Comparison of ENCODE assay signal across 31 mouse cellular contexts in genomic region chr15:27207446-27207845, GRCm38 (mm10).
DNase-seq lines count a peak whose midpoint lies in the region; ATAC-seq and TF ChIP-seq lines count a peak whose summit lies in the region.
"Had no signal": no experiment of that assay in that cellular context is flagged by ENCODE, and none has a peak within 500 bp of the region (broad histone marks: within the 10 kb centered on the region; RNA-seq: fewer than 3 reads in every experiment).

No protein-coding gene starts in this region.

- H3K27me3 ChIP-seq in forebrain, embryonic 14.5 days (replicated peaks; ENCODE audit: control insufficient read depth, insufficient read depth, low read length) = no peaks in the 10 kb centered on the region
- H3K27me3 ChIP-seq in forebrain, postnatal 0 days (ENCODE audit: insufficient read depth, low read length) = no peaks in the 10 kb centered on the region
- no peaks in the 10 kb centered on the region for H3K27me3 ChIP-seq in hindbrain, embryonic 15.5 days
- H3K27me3 ChIP-seq in hindbrain, embryonic 11.5 days (ENCODE audit: control insufficient read depth, insufficient read depth, low read length) = no peaks in the 10 kb centered on the region
- H3K27me3 ChIP-seq: CH12.LX; embryonic facial prominence, embryonic 15.5 days; heart, embryonic 15.5 days; limb, embryonic 13.5 days; lung, embryonic 15.5 days; neural tube, embryonic 12.5 days had no signal

- 78% methylated on average over 11 of the region's 11 CpGs for WGBS in forebrain, embryonic 14.5 days
- 65% methylated on average over 11 of the region's 11 CpGs for WGBS in forebrain, postnatal 0 days
- WGBS in hindbrain, embryonic 15.5 days = 71% methylated on average over 11 of the region's 11 CpGs
- 73% methylated on average over 11 of the region's 11 CpGs for WGBS in hindbrain, embryonic 11.5 days

- H3K36me3 ChIP-seq in forebrain, embryonic 14.5 days (ENCODE audit: control insufficient read depth, insufficient read depth, low read length) = no peaks in the 10 kb centered on the region
- H3K36me3 ChIP-seq in forebrain, postnatal 0 days (ENCODE audit: insufficient read depth) = no peaks in the 10 kb centered on the region
- no peaks in the 10 kb centered on the region for H3K36me3 ChIP-seq in hindbrain, embryonic 15.5 days
- no peaks in the 10 kb centered on the region for H3K36me3 ChIP-seq in hindbrain, embryonic 11.5 days (ENCODE audit: control insufficient read depth, insufficient read depth, low read length)
- H3K36me3 ChIP-seq: embryonic facial prominence, embryonic 10.5 days; embryonic facial prominence, embryonic 15.5 days; heart, embryonic 10.5 days; heart, embryonic 15.5 days; limb, embryonic 13.5 days; lung, embryonic 15.5 days; midbrain, embryonic 10.5 days; neural tube, embryonic 12.5 days had no signal

- H3K4me3 ChIP-seq in forebrain, embryonic 14.5 days (ENCODE audit: low read depth, low read length) = no peak overlapping the region
- H3K4me3 ChIP-seq in forebrain, postnatal 0 days (ENCODE audit: low read depth, low read length) = no peak overlapping the region
- H3K4me3 ChIP-seq in hindbrain, embryonic 15.5 days = no peak overlapping the region
- H3K4me3 ChIP-seq in hindbrain, embryonic 11.5 days (ENCODE audit: low read depth, low read length) = no peak overlapping the region
- H3K4me3 ChIP-seq: embryonic facial prominence, embryonic 10.5 days; embryonic facial prominence, embryonic 15.5 days; heart, embryonic 10.5 days; heart, embryonic 15.5 days; limb, embryonic 13.5 days; lung, embryonic 15.5 days; midbrain, embryonic 10.5 days; myocyte; neural tube, embryonic 12.5 days had no signal

- no peak overlapping the region for H3K9ac ChIP-seq in forebrain, embryonic 14.5 days (ENCODE audit: low read length)
- no peak overlapping the region for H3K9ac ChIP-seq in forebrain, postnatal 0 days
- H3K9ac ChIP-seq in hindbrain, embryonic 15.5 days = no peak overlapping the region
- no peak overlapping the region for H3K9ac ChIP-seq in hindbrain, embryonic 11.5 days (ENCODE audit: low read depth, low read length)
- H3K9ac ChIP-seq: embryonic facial prominence, embryonic 15.5 days; heart, embryonic 15.5 days; limb, embryonic 13.5 days; lung, embryonic 15.5 days; neural tube, embryonic 12.5 days had no signal

- no peak for TF ChIP-seq POLR2A in brain, embryonic 14.5 days (IDR thresholded peaks at IDR 0.05; ENCODE audit: borderline replicate concordance, extremely low read depth, insufficient read depth, insufficient read length, poor library complexity, severe bottlenecking)

- peak; percentile 32; the same call in 1 of the 2 replicates for ATAC-seq in forebrain, embryonic 14.5 days
- ATAC-seq in forebrain, postnatal 0 days = no peak
- 0 out of 2 replicates have a peak, but pooled peaks have one; percentile 38 for ATAC-seq in hindbrain, embryonic 15.5 days (ENCODE audit: low FRiP score, low read depth)
- no peak for ATAC-seq in hindbrain, embryonic 11.5 days (ENCODE audit: low FRiP score)
- ATAC-seq: inflammation-experienced regulatory T-cells, adult 6 months; midbrain, embryonic 16.5 days had no signal

- no peak overlapping the region for H3K27ac ChIP-seq in forebrain, embryonic 14.5 days (ENCODE audit: low read depth, low read length)
- no peak overlapping the region for H3K27ac ChIP-seq in forebrain, postnatal 0 days (ENCODE audit: low read depth, low read length)
- H3K27ac ChIP-seq in hindbrain, embryonic 15.5 days (replicated peaks) = no peak overlapping the region
- no peak overlapping the region for H3K27ac ChIP-seq in hindbrain, embryonic 11.5 days (ENCODE audit: low read depth, low read length)
- H3K27ac ChIP-seq: embryonic facial prominence, embryonic 10.5 days; embryonic facial prominence, embryonic 15.5 days; heart, embryonic 10.5 days; heart, embryonic 15.5 days; limb, embryonic 13.5 days; lung, embryonic 15.5 days; midbrain, embryonic 10.5 days; neural tube, embryonic 12.5 days had no signal

- DNase-seq in cerebellum, postnatal 10 days = peak; percentile 64 to 72
- no peak for DNase-seq in cerebellum, adult 11-12 months
- DNase-seq in forebrain, embryonic 14.5 days (ENCODE audit: low spot score) = peak; percentile 8
- no peak for DNase-seq in forebrain, postnatal 0 days
- no peak for DNase-seq in hindbrain, embryonic 11.5 days (ENCODE audit: low spot score)
- DNase-seq in brain, embryonic 14.5 days (ENCODE audit: low read depth) = peak; percentile 41
- DNase-seq: adrenal gland, adult 8-10 months; cerebellum, adult 11 months; cerebellum, postnatal 36 days; gastrocnemius, postnatal 14 days; heart, postnatal 36 days; kidney, adult 11 months; kidney, postnatal 14 days; layer of hippocampus, adult 9-11 months; right cerebral cortex, adult 18-20 months; spleen, adult 18-20 months; thymus, postnatal 14 days had no signal

- H3K4me1 ChIP-seq in forebrain, embryonic 14.5 days (ENCODE audit: control insufficient read depth, insufficient read depth, low read length) = no peaks in the 10 kb centered on the region
- H3K4me1 ChIP-seq in forebrain, postnatal 0 days (ENCODE audit: insufficient read depth) = no peaks in the 10 kb centered on the region
- no peaks in the 10 kb centered on the region for H3K4me1 ChIP-seq in hindbrain, embryonic 15.5 days (replicated peaks)
- H3K4me1 ChIP-seq in hindbrain, embryonic 11.5 days (replicated peaks; ENCODE audit: control insufficient read depth, insufficient read depth, low read length) = no peaks in the 10 kb centered on the region
- H3K4me1 ChIP-seq: embryonic facial prominence, embryonic 10.5 days; embryonic facial prominence, embryonic 15.5 days; limb, embryonic 13.5 days; midbrain, embryonic 10.5 days; neural tube, embryonic 12.5 days had no signal

- no peak for TF ChIP-seq CTCF in forebrain, postnatal 0 days (IDR thresholded peaks at IDR 0.05; ENCODE audit: low read depth)
- no peak for TF ChIP-seq CTCF in brain, embryonic 14.5 days (IDR thresholded peaks at IDR 0.05; ENCODE audit: borderline replicate concordance, extremely low read depth, insufficient read depth, insufficient read length)

- no peak overlapping the region for H3K4me2 ChIP-seq in forebrain, embryonic 14.5 days (ENCODE audit: low read length)
- no peak overlapping the region for H3K4me2 ChIP-seq in forebrain, postnatal 0 days (ENCODE audit: low read depth)
- H3K4me2 ChIP-seq in hindbrain, embryonic 15.5 days = no peak overlapping the region
- H3K4me2 ChIP-seq in hindbrain, embryonic 11.5 days (replicated peaks; ENCODE audit: low read depth, low read length) = no peak overlapping the region
- H3K4me2 ChIP-seq: embryonic facial prominence, embryonic 15.5 days; heart, embryonic 15.5 days; limb, embryonic 13.5 days; liver, embryonic 11.5 days; lung, embryonic 15.5 days; neural tube, embryonic 12.5 days had no signal

- no peaks in the 10 kb centered on the region for H3K9me3 ChIP-seq in forebrain, embryonic 14.5 days (replicated peaks; ENCODE audit: control insufficient read depth, low read length)
- H3K9me3 ChIP-seq in forebrain, postnatal 0 days (ENCODE audit: low read length) = no peaks in the 10 kb centered on the region
- no peaks in the 10 kb centered on the region for H3K9me3 ChIP-seq in hindbrain, embryonic 15.5 days
- no peaks in the 10 kb centered on the region for H3K9me3 ChIP-seq in hindbrain, embryonic 11.5 days (ENCODE audit: control insufficient read depth, low read length)
- H3K9me3 ChIP-seq: embryonic facial prominence, embryonic 10.5 days; embryonic facial prominence, embryonic 15.5 days; heart, embryonic 10.5 days; heart, embryonic 15.5 days; lung, embryonic 15.5 days; midbrain, embryonic 10.5 days; neural tube, embryonic 12.5 days had no signal

Comparison
In these comparisons a context has a peak if more than half of its experiments do, and no peak if none do; other contexts are left out.
1. DNase-seq: peak in cerebellum, postnatal 10 days (2 of 2), forebrain, embryonic 14.5 days (single experiment) and brain, embryonic 14.5 days (single experiment); none in cerebellum, adult 11-12 months (single experiment), forebrain, postnatal 0 days (single experiment) and hindbrain, embryonic 11.5 days (single experiment).
2. ATAC-seq: peak in forebrain, embryonic 14.5 days (single experiment) and hindbrain, embryonic 15.5 days (single experiment); none in forebrain, postnatal 0 days (single experiment) and hindbrain, embryonic 11.5 days (single experiment).